Mouse (Mus musculus) stomach, embryonic 15.5 days (tissue): ENCODE results near the gene Plce1. TPM values are rescaled to one million over a fixed set of nuclear protein-coding genes. Genes with fewer than 3 reads are reported as not detected.
"Not testable (repeated sequence)": the region's sequence is repeated elsewhere in the genome, so short reads cannot be mapped to it uniquely, and the experiment has no call there.

Experiments
- ATAC-seq: fragments of 200-750 bp; cut with Nextera tagmentation; 2 replicates; pipeline ENCODE4 v1.8.0; 2017; ENCODE audit warnings: low read depth, moderate number of reproducible peaks, moderate TSS enrichment; ENCODE audit not compliant: insufficient read depth, low FRiP score
- H3K27ac ChIP-seq: fragments of 300-500 bp; sonication (generic); 2 replicates; pipeline ENCODE4 v1.5.1; 2015; ENCODE audit warnings: mild to moderate bottlenecking, inconsistent platforms
- H3K27me3 ChIP-seq: fragments of 300-500 bp; sonication (generic); replicated peaks from 2 replicates; pipeline ENCODE4 v1.6.1; 2015; ENCODE audit warnings: inconsistent platforms
- H3K36me3 ChIP-seq: fragments of 300-500 bp; sonication (generic); 2 replicates; pipeline ENCODE4 v1.6.1; 2015; ENCODE audit warnings: inconsistent platforms
- H3K4me1 ChIP-seq: fragments of 300-500 bp; sonication (generic); 2 replicates; pipeline ENCODE4 v1.6.1; 2015; ENCODE audit warnings: inconsistent platforms
- H3K4me2 ChIP-seq: fragments of 300-500 bp; sonication (generic); 2 replicates; pipeline ENCODE4 v1.6.1; 2015; ENCODE audit warnings: mild to moderate bottlenecking, inconsistent platforms
- H3K4me3 ChIP-seq: fragments of 300-500 bp; sonication (generic); replicated peaks from 2 replicates; pipeline ENCODE4 v1.5.1; 2015; ENCODE audit warnings: inconsistent platforms
- H3K9ac ChIP-seq: fragments of 300-500 bp; sonication (generic); 2 replicates; pipeline ENCODE4 v1.6.1; 2015; ENCODE audit warnings: inconsistent platforms
- H3K9me3 ChIP-seq: fragments of 300-500 bp; sonication (generic); 2 replicates; pipeline ENCODE4 v1.6.1; 2016; ENCODE audit warnings: inconsistent platforms
- WGBS: fragments of 180-500 bp; shearing (Covaris S2); methylation state at CpG from one replicate; pipeline ENCODE4 v1.1.7; 2015; 5-methylcytosine and 5-hydroxymethylcytosine counted together
- polyA plus RNA-seq: library from polyadenylated mRNA; unstranded; fragments of >200 nt; fragmentation: Nextera tagmentation; extraction: Ambion mirVana; gene quantifications from 2 replicates; pipeline ENCODE4 v1.2.1, GENCODE M21; 2015

Plce1 gene
- polyA plus RNA-seq, 1 experiment from 2014 or later, result 9.3 TPM

- no peak overlapping the region for H3K4me3 ChIP-seq
- no peaks in the 10 kb centered on the region for H3K4me1 ChIP-seq
- WGBS, result 49% methylated on average over 1 of the region's 1 CpGs
- no peak overlapping the region for H3K4me2 ChIP-seq
- no peak overlapping the region for H3K27ac ChIP-seq
- no peak overlapping the region for H3K9ac ChIP-seq
- H3K9me3 ChIP-seq, result no peaks in the 10 kb centered on the region
- no peaks in the 10 kb centered on the region for H3K27me3 ChIP-seq
- no peak for ATAC-seq
- H3K36me3 ChIP-seq, result no peaks in the 10 kb centered on the region
Observed at GRCm38 (mm10) chr19:38558816-38559215, 77.9 kb downstream of the Plce1 start.

- not testable (repeated sequence) for H3K27me3 ChIP-seq, H3K36me3 ChIP-seq, H3K4me2 ChIP-seq, H3K27ac ChIP-seq, H3K9me3 ChIP-seq, H3K4me3 ChIP-seq, ATAC-seq, H3K4me1 ChIP-seq, H3K9ac ChIP-seq
- 83% methylated on average over 1 of the region's 1 CpGs for WGBS
Observed at GRCm38 (mm10) chr19:38561887-38562286, 81.0 kb downstream of the Plce1 start.

- Histone ChIP-seq H3K27ac (no peak overlapping the region), H3K9me3 (no peaks in the 10 kb centered on the region), H3K36me3 (no peaks in the 10 kb centered on the region), H3K4me1 (no peaks in the 10 kb centered on the region), H3K4me2 (no peak overlapping the region), H3K9ac (no peak overlapping the region), H3K27me3 (no peaks in the 10 kb centered on the region), H3K4me3 (no peak overlapping the region)
- no peak for ATAC-seq
Observed at GRCm38 (mm10) chr19:38566156-38566555, 85.2 kb downstream of the Plce1 start.

GRCm38 (mm10) chr19:38566752-38567151 lies 85.8 kb downstream of the Plce1 start:
- Histone ChIP-seq H3K9me3 (no peaks in the 10 kb centered on the region), H3K4me3 (no peak overlapping the region), H3K4me2 (no peak overlapping the region), H3K36me3 (no peaks in the 10 kb centered on the region), H3K27me3 (no peaks in the 10 kb centered on the region), H3K9ac (no peak overlapping the region), H3K4me1 (no peaks in the 10 kb centered on the region), H3K27ac (no peak overlapping the region)
- no peak; the same call in 1 of the 2 replicates for ATAC-seq
- 17% methylated on average over 7 of the region's 7 CpGs for WGBS

- Histone ChIP-seq H3K9me3 (no peaks in the 10 kb centered on the region), H3K27me3 (no peaks in the 10 kb centered on the region), H3K9ac (no peak overlapping the region), H3K27ac (no peak overlapping the region), H3K4me1 (no peaks in the 10 kb centered on the region), H3K4me2 (no peak overlapping the region), H3K4me3 (no peak overlapping the region), H3K36me3 (no peaks in the 10 kb centered on the region)
- WGBS, result 54% methylated on average over 5 of the region's 5 CpGs
- ATAC-seq, result no peak
Observed at GRCm38 (mm10) chr19:38567331-38567730, 86.4 kb downstream of the Plce1 start.

- H3K27ac ChIP-seq, result peak overlapping the region; percentile 9; the same call in 1 of the 2 replicates
- ATAC-seq, result peak; percentile 56; the same call in 1 of the 2 replicates
- H3K4me1 ChIP-seq, result 0 out of 2 replicates have a peak, but pooled peaks cover 12% of the 10 kb centered on the region
- H3K4me3 ChIP-seq, result peak overlapping the region; percentile 9; the same call in 1 of the 2 replicates
- 19% methylated on average over 8 of the region's 8 CpGs for WGBS
- no peak overlapping the region for H3K9ac ChIP-seq
- peak overlapping the region; percentile 41 for H3K4me2 ChIP-seq
- no peaks in the 10 kb centered on the region for H3K36me3 ChIP-seq
- no peaks in the 10 kb centered on the region for H3K9me3 ChIP-seq
- H3K27me3 ChIP-seq, result no peaks in the 10 kb centered on the region
Observed at GRCm38 (mm10) chr19:38578554-38579146, 97.7 kb downstream of the Plce1 start.

- H3K27me3 ChIP-seq, result no peaks in the 10 kb centered on the region
Observed at GRCm38 (mm10) chr19:38582861-38583260, 102.0 kb downstream of the Plce1 start.

GRCm38 (mm10) chr19:38587559-38587958 lies 106.7 kb downstream of the Plce1 start:
- peak; percentile 73; the same call in 1 of the 2 replicates for ATAC-seq
- Histone ChIP-seq H3K9me3 (no peaks in the 10 kb centered on the region), H3K4me3 (no peak overlapping the region), H3K9ac (no peak overlapping the region), H3K36me3 (no peaks in the 10 kb centered on the region), H3K4me2 (no peak overlapping the region), H3K27ac (peak overlapping the region; percentile 66), H3K27me3 (no peaks in the 10 kb centered on the region), H3K4me1 (peaks cover 22% of the 10 kb centered on the region)
- 20% methylated on average over 5 of the region's 5 CpGs for WGBS

More at GRCm38 (mm10) chr19:38582861-38583260, 102.0 kb downstream of the Plce1 start:
- no peaks in the 10 kb centered on the region for H3K9me3 ChIP-seq
- no peak for ATAC-seq
- H3K4me1 ChIP-seq, result peaks cover 26% of the 10 kb centered on the region
- WGBS, result 66% methylated on average over 1 of the region's 1 CpGs
- no peak overlapping the region for H3K9ac ChIP-seq
- H3K27ac ChIP-seq, result 0 out of 2 replicates have a peak overlapping the region, but pooled peaks have one; percentile 5
- no peak overlapping the region for H3K4me3 ChIP-seq
- no peaks in the 10 kb centered on the region for H3K36me3 ChIP-seq
- H3K4me2 ChIP-seq, result no peak overlapping the region

GRCm38 (mm10) chr19:38589466-38589865 lies 108.6 kb downstream of the Plce1 start:
- peaks cover 16% of the 10 kb centered on the region for H3K4me1 ChIP-seq
- H3K36me3 ChIP-seq, result no peaks in the 10 kb centered on the region
- no peak overlapping the region for H3K9ac ChIP-seq
- no peak overlapping the region for H3K4me2 ChIP-seq
- H3K4me3 ChIP-seq, result no peak overlapping the region
- H3K27me3 ChIP-seq, result no peaks in the 10 kb centered on the region
- H3K27ac ChIP-seq, result no peak overlapping the region
- 65% methylated on average over 5 of the region's 5 CpGs for WGBS
- no peak for ATAC-seq
- H3K9me3 ChIP-seq, result no peaks in the 10 kb centered on the region

GRCm38 (mm10) chr19:38589941-38590340 lies 109.0 kb downstream of the Plce1 start:
- Histone ChIP-seq H3K4me1 (peaks cover 16% of the 10 kb centered on the region), H3K9ac (no peak overlapping the region), H3K27ac (no peak overlapping the region), H3K4me2 (no peak overlapping the region), H3K27me3 (no peaks in the 10 kb centered on the region), H3K36me3 (no peaks in the 10 kb centered on the region), H3K9me3 (no peaks in the 10 kb centered on the region), H3K4me3 (no peak overlapping the region)
- ATAC-seq, result no peak
- 75% methylated on average over 8 of the region's 8 CpGs for WGBS

GRCm38 (mm10) chr19:38592566-38593224 lies 111.8 kb downstream of the Plce1 start:
- no peak overlapping the region for H3K9ac ChIP-seq
- H3K4me2 ChIP-seq, result no peak overlapping the region
- WGBS, result 53% methylated on average over 7 of the region's 7 CpGs
- H3K27ac ChIP-seq, result 0 out of 2 replicates have a peak overlapping the region, but pooled peaks have one; percentile 21
- no peak overlapping the region for H3K4me3 ChIP-seq
- no peaks in the 10 kb centered on the region for H3K36me3 ChIP-seq
- peaks cover 7% of the 10 kb centered on the region; the same call in 1 of the 2 replicates for H3K4me1 ChIP-seq
- no peak for ATAC-seq
- no peaks in the 10 kb centered on the region for H3K27me3 ChIP-seq
- no peaks in the 10 kb centered on the region for H3K9me3 ChIP-seq

GRCm38 (mm10) chr19:38593225-38593897 lies 112.5 kb downstream of the Plce1 start:
- H3K9ac ChIP-seq, result no peak overlapping the region
- H3K27me3 ChIP-seq, result no peaks in the 10 kb centered on the region
- no peak for ATAC-seq
- peaks cover 8% of the 10 kb centered on the region; the same call in 1 of the 2 replicates for H3K4me1 ChIP-seq
- H3K4me3 ChIP-seq, result no peak overlapping the region
- H3K9me3 ChIP-seq, result no peaks in the 10 kb centered on the region
- WGBS, result 56% methylated on average over 12 of the region's 12 CpGs
- H3K4me2 ChIP-seq, result no peak overlapping the region
- H3K27ac ChIP-seq, result peak overlapping the region; percentile 28; the same call in 1 of the 2 replicates
- no peaks in the 10 kb centered on the region for H3K36me3 ChIP-seq
